In the genomic region with DNA sequence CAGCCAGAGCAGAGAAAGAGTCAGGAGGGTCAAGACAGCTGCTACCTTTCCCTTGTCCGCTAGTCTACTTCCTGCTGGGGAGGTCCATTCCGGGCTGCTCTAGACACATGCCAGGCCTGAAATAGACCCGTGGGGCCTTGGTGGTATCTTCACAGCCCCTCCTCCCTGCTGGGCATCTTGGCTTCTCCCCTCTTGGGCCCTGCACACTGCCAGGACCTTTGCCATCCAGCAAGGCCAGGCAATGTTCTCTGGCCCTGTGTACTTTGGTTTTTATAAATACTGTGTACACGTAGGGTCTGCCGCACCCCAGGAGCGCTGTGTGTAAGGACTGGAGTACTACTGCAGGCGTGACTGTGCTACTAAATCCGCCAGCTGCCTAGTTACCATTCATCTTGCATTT, we compare ENCODE assay signal across 10 mouse cellular contexts. TPM values are rescaled to one million over a fixed set of nuclear protein-coding genes. Genes with fewer than 3 reads are reported as not detected.
DNase-seq lines count a peak whose midpoint lies in the region; ATAC-seq and TF ChIP-seq lines count a peak whose summit lies in the region.
"Had no signal": no experiment of that assay in that cellular context is flagged by ENCODE, and none has a peak within 500 bp of the region (broad histone marks: within the 10 kb centered on the region; RNA-seq: fewer than 3 reads in every experiment).

No protein-coding gene starts in this region.

- peaks cover 66% of the 10 kb centered on the region for H3K36me3 ChIP-seq in limb, embryonic 12.5 days
- H3K36me3 ChIP-seq in limb, embryonic 10.5 days, result peaks cover 66% of the 10 kb centered on the region
- H3K36me3 ChIP-seq in hindbrain, postnatal 0 days (ENCODE audit: insufficient read depth, low read length), result no peaks in the 10 kb centered on the region
- no peaks in the 10 kb centered on the region for H3K36me3 ChIP-seq in stomach, embryonic 15.5 days

- ATAC-seq in limb, embryonic 12.5 days (ENCODE audit: insufficient number of reproducible peaks, insufficient read depth, low FRiP score, low TSS enrichment, low read depth), result no peak
- peak; percentile 20; the same call in 1 of the 2 replicates for ATAC-seq in granulocyte monocyte progenitor cell, adult 5-6 weeks (replicated peaks; ENCODE audit: poor library complexity, severe bottlenecking)
- ATAC-seq in hindbrain, postnatal 0 days, result 0 out of 2 replicates have a peak, but pooled peaks have one; percentile 22
- no peak for ATAC-seq in stomach, embryonic 15.5 days (ENCODE audit: insufficient read depth, low FRiP score, low read depth)
- ATAC-seq in erythroid progenitor cell, adult 5-6 weeks (replicated peaks; ENCODE audit: low FRiP score, poor library complexity, severe bottlenecking), result no peak
- ATAC-seq: liver, postnatal 0 days had no signal

- H3K27ac ChIP-seq in limb, embryonic 12.5 days, result peak overlapping the region; percentile 1; the same call in 1 of the 2 replicates
- H3K27ac ChIP-seq in limb, embryonic 10.5 days, result no peak overlapping the region
- no peak overlapping the region for H3K27ac ChIP-seq in hindbrain, postnatal 0 days
- peak overlapping the region; percentile 57 for H3K27ac ChIP-seq in stomach, embryonic 15.5 days

- H3K4me1 ChIP-seq in limb, embryonic 12.5 days (replicated peaks), result peaks cover 93% of the 10 kb centered on the region
- H3K4me1 ChIP-seq in limb, embryonic 10.5 days, result peaks cover 90% of the 10 kb centered on the region
- H3K4me1 ChIP-seq in hindbrain, postnatal 0 days (ENCODE audit: insufficient read depth, low read length), result peaks cover 42% of the 10 kb centered on the region
- peaks cover 78% of the 10 kb centered on the region for H3K4me1 ChIP-seq in stomach, embryonic 15.5 days

- no peaks in the 10 kb centered on the region for H3K9me3 ChIP-seq in limb, embryonic 12.5 days
- H3K9me3 ChIP-seq in limb, embryonic 10.5 days (replicated peaks), result no peaks in the 10 kb centered on the region
- no peaks in the 10 kb centered on the region for H3K9me3 ChIP-seq in hindbrain, postnatal 0 days (ENCODE audit: low read length)
- H3K9me3 ChIP-seq in stomach, embryonic 15.5 days, result no peaks in the 10 kb centered on the region

- H3K4me2 ChIP-seq in limb, embryonic 12.5 days, result no peak overlapping the region
- H3K4me2 ChIP-seq in hindbrain, postnatal 0 days (ENCODE audit: low read depth, low read length), result no peak overlapping the region
- no peak overlapping the region for H3K4me2 ChIP-seq in stomach, embryonic 15.5 days

- no peaks in the 10 kb centered on the region for H3K27me3 ChIP-seq in limb, embryonic 12.5 days
- no peaks in the 10 kb centered on the region for H3K27me3 ChIP-seq in limb, embryonic 10.5 days (ENCODE audit: low read depth, poor library complexity, severe bottlenecking)
- H3K27me3 ChIP-seq in hindbrain, postnatal 0 days (ENCODE audit: insufficient read depth, low read length), result no peaks in the 10 kb centered on the region
- no peaks in the 10 kb centered on the region for H3K27me3 ChIP-seq in stomach, embryonic 15.5 days (replicated peaks)

- DNase-seq in limb, embryonic 10.5 days (ENCODE audit: low spot score), result no peak
- no peak for DNase-seq in hindbrain, postnatal 0 days (ENCODE audit: low spot score)
- DNase-seq in thymus, postnatal 4 days, result no peak
- DNase-seq in kidney, postnatal 36 days, result no peak
- DNase-seq: kidney, postnatal 14 days; liver, postnatal 0 days had no signal

- WGBS in limb, embryonic 12.5 days, result 63% methylated on average over 8 of the region's 8 CpGs
- WGBS in limb, embryonic 10.5 days, result 80% methylated on average over 8 of the region's 8 CpGs
- 47% methylated on average over 8 of the region's 8 CpGs for WGBS in hindbrain, postnatal 0 days
- WGBS in stomach, embryonic 15.5 days, result 49% methylated on average over 8 of the region's 8 CpGs

- no peak for TF ChIP-seq CTCF in hindbrain, postnatal 0 days (IDR thresholded peaks at IDR 0.05; ENCODE audit: low read depth)

- H3K9ac ChIP-seq in limb, embryonic 12.5 days (replicated peaks), result no peak overlapping the region
- H3K9ac ChIP-seq in hindbrain, postnatal 0 days (replicated peaks; ENCODE audit: low read length), result no peak overlapping the region
- H3K9ac ChIP-seq in stomach, embryonic 15.5 days, result no peak overlapping the region
- H3K9ac ChIP-seq: liver, postnatal 0 days had no signal

- H3K4me3 ChIP-seq in limb, embryonic 12.5 days (replicated peaks), result no peak overlapping the region
- H3K4me3 ChIP-seq in limb, embryonic 10.5 days, result no peak overlapping the region
- H3K4me3 ChIP-seq in hindbrain, postnatal 0 days (ENCODE audit: low read length), result no peak overlapping the region
- H3K4me3 ChIP-seq in stomach, embryonic 15.5 days (replicated peaks), result no peak overlapping the region

RNA-seq across cellular contexts. Expression of a gene that starts 54.5 kb away (rescaled TPM):
- 53.4 and 57.1 TPM in 2 replicates for polyA plus RNA-seq in limb, embryonic 12.5 days (2016; fragmentation: Nextera tagmentation; extraction: Ambion mirVana)
- 43.8 and 55.5 TPM in 2 replicates for polyA plus RNA-seq in limb, embryonic 10.5 days (2016; fragmentation: Nextera tagmentation; extraction: Ambion mirVana)
- total RNA-seq in granulocyte monocyte progenitor cell, adult 5-6 weeks (2014; fragmentation: Nextera tagmentation), result 93.2 and 97.4 TPM in 2 replicates
- total RNA-seq in granulocyte monocyte progenitor cell, adult 5-6 weeks (2017), result 6.9 and 8.9 TPM in 2 replicates
- 129 and 135 TPM in 2 replicates for total RNA-seq in hindbrain, postnatal 0 days (2014; rRNA removed)
- 41.9 and 50.6 TPM in 2 replicates for polyA plus RNA-seq in hindbrain, postnatal 0 days (2015; fragmentation: Nextera tagmentation; extraction: Ambion mirVana)
- polyA plus RNA-seq in stomach, embryonic 15.5 days (2015; fragmentation: Nextera tagmentation; extraction: Ambion mirVana), result 29.0 and 31.3 TPM in 2 replicates
- 20.9 and 36.0 TPM in 2 replicates for total RNA-seq in erythroid progenitor cell, adult 5-6 weeks (2015; ENCODE audit: low replicate concordance)
- 4.0 and 4.6 TPM in 2 replicates for total RNA-seq in erythroid progenitor cell, adult 5-6 weeks (2017; ENCODE audit: low replicate concordance)

Comparison
In these comparisons a context has a peak if more than half of its experiments do, and no peak if none do; other contexts are left out.
1. H3K27ac ChIP-seq: peak in limb, embryonic 12.5 days (single experiment) and stomach, embryonic 15.5 days (single experiment); none in limb, embryonic 10.5 days (single experiment) and hindbrain, postnatal 0 days (single experiment).
2. ATAC-seq: peak in granulocyte monocyte progenitor cell, adult 5-6 weeks (single experiment) and hindbrain, postnatal 0 days (single experiment); none in limb, embryonic 12.5 days (single experiment), stomach, embryonic 15.5 days (single experiment) and erythroid progenitor cell, adult 5-6 weeks (single experiment).